Mouse (Mus musculus) hindbrain, embryonic 15.5 days (tissue): ENCODE results near the gene Adamts2. TPM values are rescaled to one million over a fixed set of nuclear protein-coding genes. Genes with fewer than 3 reads are reported as not detected.

Experiments used
- ATAC-seq: fragments of 200-750 bp; cut with Nextera tagmentation; 2 replicates; pipeline ENCODE4 v1.8.0; 2017; ENCODE audit warnings: low read depth, moderate number of reproducible peaks, moderate TSS enrichment; ENCODE audit not compliant: low FRiP score
- H3K27ac ChIP-seq: fragments of 300-500 bp; sonication (generic); replicated peaks from 2 replicates; pipeline ENCODE4 v1.5.1; 2015; ENCODE audit warnings: mild to moderate bottlenecking, inconsistent platforms
- H3K27me3 ChIP-seq: fragments of 300-500 bp; sonication (generic); 2 replicates; pipeline ENCODE4 v1.6.1; 2015; ENCODE audit warnings: control low read depth, inconsistent platforms
- H3K36me3 ChIP-seq: fragments of 300-500 bp; sonication (generic); 2 replicates; pipeline ENCODE4 v1.6.1; 2015; ENCODE audit warnings: control low read depth, inconsistent platforms
- H3K4me1 ChIP-seq: fragments of 300-500 bp; sonication (generic); replicated peaks from 2 replicates; pipeline ENCODE4 v1.6.1; 2015; ENCODE audit warnings: control low read depth, inconsistent platforms
- H3K4me2 ChIP-seq: fragments of 300-500 bp; sonication (generic); 2 replicates; pipeline ENCODE4 v1.6.1; 2015; ENCODE audit warnings: moderate library complexity, mild to moderate bottlenecking, inconsistent platforms
- H3K4me3 ChIP-seq: fragments of 300-500 bp; sonication (generic); 2 replicates; pipeline ENCODE4 v1.5.1; 2015; ENCODE audit warnings: mild to moderate bottlenecking, inconsistent platforms
- H3K9ac ChIP-seq: fragments of 300-500 bp; sonication (generic); 2 replicates; pipeline ENCODE4 v1.6.1; 2015; ENCODE audit warnings: inconsistent platforms
- H3K9me3 ChIP-seq: fragments of 300-500 bp; sonication (generic); 2 replicates; pipeline ENCODE4 v1.6.1; 2016; ENCODE audit warnings: control low read depth, inconsistent platforms
- WGBS: fragments of 180-500 bp; shearing (Covaris S2); methylation state at CpG from one replicate; pipeline ENCODE4 v1.1.7; 2015; 5-methylcytosine and 5-hydroxymethylcytosine counted together
- polyA plus RNA-seq: library from polyadenylated mRNA; unstranded; fragments of >200 nt; fragmentation: Nextera tagmentation; extraction: Ambion mirVana; gene quantifications from 2 replicates; pipeline ENCODE4 v1.2.1, GENCODE M21; 2015

Adamts2 gene
- polyA plus RNA-seq, 1 experiment from 2014 or later: 5.9 TPM

DNA sequence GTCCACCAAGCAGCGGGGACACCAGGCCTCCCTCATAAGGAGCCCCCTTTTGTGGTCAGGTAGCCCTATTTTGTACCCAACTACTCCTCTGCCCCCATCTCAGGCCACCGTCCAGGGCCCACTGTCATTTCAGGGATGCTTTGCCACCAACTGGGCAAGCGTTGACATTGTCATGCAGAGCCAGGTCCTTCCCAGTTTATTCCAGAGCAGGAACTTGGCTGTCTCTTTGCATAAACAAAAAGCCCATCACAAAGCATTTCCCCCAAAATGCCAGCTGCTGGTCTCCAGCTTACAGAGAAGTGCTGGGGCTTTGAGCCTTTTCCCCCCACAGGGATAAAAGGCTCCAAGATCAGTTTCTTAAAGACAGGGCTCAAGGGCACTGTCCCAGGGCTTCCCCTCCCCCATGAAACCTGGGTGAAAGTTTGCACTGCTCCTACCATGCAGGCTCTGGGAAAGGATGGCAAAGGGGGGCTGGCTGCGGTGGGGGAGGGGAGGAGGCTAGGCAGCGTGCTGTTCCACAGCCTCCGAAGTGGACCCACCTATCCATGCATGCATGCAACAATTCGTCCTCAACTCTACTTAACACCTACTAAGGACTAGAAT, 149.2 kb downstream of the Adamts2 start:
- Histone ChIP-seq H3K4me3 (no peak overlapping the region), H3K36me3 (no peaks in the 10 kb centered on the region), H3K9me3 (no peaks in the 10 kb centered on the region), H3K27ac (no peak overlapping the region), H3K9ac (no peak overlapping the region), H3K4me1 (0 out of 2 replicates have a peak, but pooled peaks cover 4% of the 10 kb centered on the region), H3K27me3 (no peaks in the 10 kb centered on the region), H3K4me2 (no peak overlapping the region)
- whole genome bisulfite sequencing: 23% methylated on average over 7 of the region's 7 CpGs
- ATAC-seq: peak; percentile 70; the same call in 1 of the 2 replicates

DNA sequence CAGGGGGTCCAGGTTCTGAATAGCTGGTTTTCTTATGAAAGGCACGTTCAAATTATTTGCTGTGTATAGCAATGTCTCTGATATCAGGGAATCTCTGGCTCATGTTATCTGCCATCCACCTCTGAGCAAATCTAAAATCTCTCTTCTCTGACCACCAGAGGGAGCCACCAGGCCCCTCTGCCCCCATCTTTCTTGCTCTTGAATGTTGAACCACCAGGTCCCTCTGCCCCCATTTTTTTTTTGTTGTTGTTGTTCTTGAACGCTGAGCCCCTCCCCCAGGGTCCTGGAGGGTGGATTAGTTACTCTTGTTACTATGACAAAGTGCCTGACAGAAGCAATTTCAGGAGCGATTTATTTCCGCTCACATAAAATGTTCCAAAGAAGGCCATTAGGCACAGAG, 155.9 kb downstream of the Adamts2 start:
- Histone ChIP-seq H3K4me1 (no peaks in the 10 kb centered on the region), H3K27ac (no peak overlapping the region), H3K9me3 (no peaks in the 10 kb centered on the region), H3K36me3 (no peaks in the 10 kb centered on the region), H3K4me3 (no peak overlapping the region), H3K4me2 (no peak overlapping the region), H3K27me3 (no peaks in the 10 kb centered on the region), H3K9ac (no peak overlapping the region)
- 51% methylated on average over 4 of the region's 4 CpGs for WGBS
- no peak for ATAC-seq

DNA sequence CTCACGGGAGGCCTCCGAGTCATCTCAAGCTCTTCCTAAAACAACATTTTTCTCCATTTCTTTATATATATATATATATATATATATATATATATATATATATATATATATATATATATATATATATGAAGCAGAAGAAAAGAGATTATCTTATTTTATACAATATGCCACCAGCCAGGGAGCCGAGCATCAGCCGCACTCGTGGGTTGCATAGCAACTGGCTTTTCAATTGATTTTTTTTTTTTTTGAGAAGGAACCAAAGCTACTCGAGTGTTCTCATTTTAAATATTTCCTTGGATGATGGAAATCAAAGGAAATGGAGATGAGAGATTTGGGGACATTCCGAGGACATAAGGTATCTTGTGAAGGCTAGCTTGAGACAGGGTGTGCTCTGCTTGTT, 164.6 kb downstream of the Adamts2 start:
- no peak overlapping the region for H3K4me2 ChIP-seq
- no peak for ATAC-seq
- 76% methylated on average over 7 of the region's 7 CpGs for WGBS
- no peak overlapping the region for H3K9ac ChIP-seq
- H3K27me3 ChIP-seq: no peaks in the 10 kb centered on the region
- no peaks in the 10 kb centered on the region for H3K9me3 ChIP-seq
- H3K27ac ChIP-seq: no peak overlapping the region
- no peaks in the 10 kb centered on the region for H3K36me3 ChIP-seq
- H3K4me1 ChIP-seq: peaks cover 5% of the 10 kb centered on the region
- no peak overlapping the region for H3K4me3 ChIP-seq

DNA sequence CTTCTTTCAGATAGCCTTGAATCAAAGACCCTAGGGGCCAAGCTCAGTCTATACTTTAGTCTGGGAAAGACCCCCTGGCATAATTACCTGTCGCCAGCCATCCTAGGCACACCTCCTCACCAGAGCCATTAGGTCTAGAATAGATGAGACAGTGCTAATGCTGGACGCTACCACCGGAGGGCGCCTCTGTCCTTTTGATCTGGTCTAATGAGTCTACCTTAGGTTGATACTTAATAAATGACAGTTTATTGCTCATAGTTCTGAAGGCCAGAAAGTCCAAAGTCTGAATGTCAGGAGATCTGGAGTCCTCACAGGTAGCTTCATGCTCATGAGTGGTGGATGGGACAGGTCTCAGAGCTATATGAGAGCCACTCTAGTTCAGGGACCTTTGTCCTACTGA, 165.2 kb downstream of the Adamts2 start:
- no peak overlapping the region for H3K4me3 ChIP-seq
- no peak overlapping the region for H3K27ac ChIP-seq
- H3K9me3 ChIP-seq: no peaks in the 10 kb centered on the region
- no peak overlapping the region for H3K4me2 ChIP-seq
- WGBS: 21% methylated on average over 4 of the region's 4 CpGs
- no peak overlapping the region for H3K9ac ChIP-seq
- peaks cover 5% of the 10 kb centered on the region for H3K4me1 ChIP-seq
- ATAC-seq: no peak
- no peaks in the 10 kb centered on the region for H3K36me3 ChIP-seq
- no peaks in the 10 kb centered on the region for H3K27me3 ChIP-seq

DNA sequence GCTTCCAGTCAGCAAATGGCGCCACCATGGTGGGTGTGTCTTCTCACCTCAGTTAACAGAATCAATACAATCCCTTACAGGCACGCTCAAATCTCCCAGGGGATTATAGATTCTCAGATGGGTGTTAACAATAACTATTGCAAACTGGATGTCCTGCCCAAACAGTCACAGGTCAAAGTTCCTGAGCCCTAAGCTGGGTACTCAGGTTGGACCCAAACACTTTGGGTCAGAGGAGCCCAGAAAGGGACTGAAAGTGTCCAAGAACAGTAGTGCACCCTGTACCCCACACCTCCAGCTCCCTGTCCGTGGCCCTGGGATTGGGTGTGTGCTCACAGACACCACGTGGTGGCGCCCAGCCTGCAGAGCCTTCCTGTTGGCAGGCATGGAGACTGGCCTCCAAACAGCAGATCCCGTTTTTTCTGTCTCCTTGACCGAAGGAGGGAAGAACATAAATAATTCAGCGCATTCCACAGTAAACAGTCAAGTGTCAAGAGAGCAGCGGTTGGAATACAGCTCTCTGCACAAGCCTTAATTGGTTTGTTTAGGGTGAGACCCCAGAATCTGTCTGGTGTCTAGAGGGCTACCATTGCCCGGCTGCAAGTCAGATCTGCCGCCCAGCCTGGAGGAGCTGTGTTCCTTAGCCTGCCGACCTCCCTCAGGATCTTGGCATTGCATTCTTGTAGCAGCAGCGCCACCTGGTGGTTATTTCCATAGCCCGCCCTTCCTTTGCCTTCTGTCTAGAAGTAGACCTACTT, 167.3 kb downstream of the Adamts2 start:
- Histone ChIP-seq H3K4me3 (peak overlapping the region; percentile 24), H3K4me1 (peaks cover 5% of the 10 kb centered on the region), H3K9ac (peak overlapping the region; percentile 24; the same call in 1 of the 2 replicates), H3K36me3 (no peaks in the 10 kb centered on the region), H3K27me3 (no peaks in the 10 kb centered on the region), H3K27ac (peak overlapping the region; percentile 20; the same call in 1 of the 2 replicates), H3K4me2 (peak overlapping the region; percentile 55), H3K9me3 (no peaks in the 10 kb centered on the region)
- 11% methylated on average over 14 of the region's 14 CpGs for WGBS
- peak; percentile 90 for ATAC-seq

DNA sequence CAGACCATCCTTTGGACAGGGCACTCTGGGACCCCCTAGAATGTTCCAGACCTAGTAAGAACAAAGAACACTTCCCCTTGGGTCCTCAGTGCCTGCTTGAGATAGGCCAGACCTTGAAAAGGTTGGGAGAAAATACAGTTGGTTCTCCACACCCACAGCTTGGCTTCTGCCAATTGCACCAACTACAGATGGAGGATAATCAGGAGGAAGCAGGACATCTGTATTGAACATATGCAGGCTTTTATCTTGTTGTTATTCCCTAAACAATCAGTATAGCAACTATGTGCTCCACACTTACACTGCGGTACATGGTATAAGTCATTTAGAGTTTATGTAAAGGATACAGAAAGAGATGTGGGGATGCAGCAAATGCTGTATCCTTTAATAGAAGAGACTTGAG, 169.1 kb downstream of the Adamts2 start:
- ATAC-seq: no peak
- peaks cover 5% of the 10 kb centered on the region for H3K4me1 ChIP-seq
- H3K9ac ChIP-seq: no peak overlapping the region
- H3K36me3 ChIP-seq: no peaks in the 10 kb centered on the region
- H3K4me2 ChIP-seq: no peak overlapping the region
- 93% methylated on average over 1 of the region's 1 CpGs for WGBS
- no peaks in the 10 kb centered on the region for H3K27me3 ChIP-seq
- H3K4me3 ChIP-seq: no peak overlapping the region
- H3K9me3 ChIP-seq: no peaks in the 10 kb centered on the region
- no peak overlapping the region for H3K27ac ChIP-seq

DNA sequence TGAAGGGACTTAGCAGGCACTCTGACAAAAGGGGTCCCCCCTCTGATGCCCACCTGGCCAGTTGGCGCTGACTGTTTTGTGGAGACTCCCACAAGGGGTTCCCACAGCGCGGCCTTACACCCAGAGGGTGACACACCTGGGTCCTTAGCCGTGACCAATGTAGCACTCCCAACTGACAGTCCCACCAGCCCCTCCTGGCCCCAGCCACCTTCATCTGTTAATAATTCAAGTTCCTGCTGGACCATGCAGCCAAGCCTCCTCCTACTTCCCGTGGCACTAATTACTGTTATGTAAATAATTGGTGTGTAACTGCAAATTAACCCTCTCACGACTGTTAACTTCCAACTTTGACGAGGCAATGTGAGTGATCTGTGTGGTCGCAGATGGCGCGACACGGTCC, 195.8 kb downstream of the Adamts2 start:
- Histone ChIP-seq H3K4me3 (no peak overlapping the region), H3K27ac (no peak overlapping the region), H3K27me3 (no peaks in the 10 kb centered on the region), H3K9ac (no peak overlapping the region), H3K9me3 (no peaks in the 10 kb centered on the region), H3K4me2 (no peak overlapping the region), H3K36me3 (no peaks in the 10 kb centered on the region), H3K4me1 (no peaks in the 10 kb centered on the region)
- 72% methylated on average over 11 of the region's 11 CpGs for WGBS
- no peak for ATAC-seq

DNA sequence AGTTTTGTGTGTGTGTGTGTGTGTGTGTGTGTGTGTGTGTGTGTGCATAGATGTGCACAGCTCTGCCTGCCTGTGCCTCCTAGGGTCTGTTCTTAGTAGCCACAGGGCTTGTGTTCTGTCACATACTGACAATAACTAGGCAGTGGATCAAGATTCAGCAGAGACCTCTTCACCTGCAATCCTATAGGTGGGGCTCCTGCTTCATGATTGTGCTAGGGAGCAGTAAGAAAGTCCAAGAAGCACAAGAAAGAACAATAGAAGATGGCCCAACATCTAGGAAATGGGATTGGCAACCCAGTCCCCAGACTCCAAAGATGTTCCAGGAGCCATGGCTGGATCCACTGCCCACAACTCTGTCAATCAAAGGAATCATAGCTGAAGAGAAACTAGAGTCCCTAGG, 197.0 kb downstream of the Adamts2 start:
- H3K4me1 ChIP-seq: no peaks in the 10 kb centered on the region
- no peak overlapping the region for H3K9ac ChIP-seq
- no peak overlapping the region for H3K27ac ChIP-seq
- H3K9me3 ChIP-seq: no peaks in the 10 kb centered on the region
- no peak overlapping the region for H3K4me3 ChIP-seq
- no peak overlapping the region for H3K4me2 ChIP-seq
- no peaks in the 10 kb centered on the region for H3K27me3 ChIP-seq
- ATAC-seq: no peak
- no peaks in the 10 kb centered on the region for H3K36me3 ChIP-seq

DNA sequence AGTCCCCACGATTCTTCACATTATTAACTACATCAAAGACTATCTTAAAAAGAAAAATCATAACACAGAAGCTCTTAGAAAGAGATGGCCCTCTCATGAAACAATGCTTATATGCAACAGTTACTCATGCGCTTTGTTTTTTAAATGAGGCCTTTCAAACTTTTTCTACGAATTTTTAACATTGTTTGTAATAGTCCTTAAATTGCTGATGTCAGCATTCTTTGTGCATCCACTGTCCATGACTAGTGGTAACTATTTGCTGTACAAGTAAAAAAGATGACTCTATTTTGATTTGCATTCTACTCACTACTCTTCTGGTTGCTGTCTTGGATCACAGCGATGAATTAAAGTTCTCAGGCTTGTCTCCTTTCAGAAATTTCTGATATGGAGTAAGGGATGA, 212.3 kb downstream of the Adamts2 start:
- peaks cover 35% of the 10 kb centered on the region for H3K9me3 ChIP-seq
- no peak overlapping the region for H3K27ac ChIP-seq

DNA sequence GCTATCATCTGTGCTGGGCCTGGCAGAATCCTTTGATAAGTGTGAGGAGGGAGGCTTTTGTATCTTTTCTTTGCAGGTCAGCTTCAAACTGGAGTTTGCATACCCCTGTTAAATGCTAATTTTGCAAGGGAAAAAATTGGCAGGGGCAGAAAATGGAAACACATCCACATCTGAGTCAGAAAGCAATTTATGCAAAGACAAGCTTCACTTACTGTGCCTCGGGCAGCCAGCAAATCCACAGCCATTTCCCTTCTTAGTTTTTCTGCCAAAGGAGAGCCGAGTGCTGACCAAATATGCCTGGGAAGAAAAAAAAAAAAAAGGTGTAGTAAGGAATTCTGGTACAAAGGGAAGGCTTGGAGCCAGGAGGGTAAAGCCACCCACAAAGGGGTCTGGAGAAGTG, 224.3 kb downstream of the Adamts2 start:
- H3K36me3 ChIP-seq: peaks cover 40% of the 10 kb centered on the region
- H3K9me3 ChIP-seq: no peaks in the 10 kb centered on the region
- H3K4me1 ChIP-seq: peaks cover 10% of the 10 kb centered on the region
- no peak overlapping the region for H3K27ac ChIP-seq
- peak overlapping the region; percentile 73 for H3K4me2 ChIP-seq
- peak overlapping the region; percentile 72 for H3K4me3 ChIP-seq
- H3K27me3 ChIP-seq: no peaks in the 10 kb centered on the region
- ATAC-seq: no peak
- WGBS: 44% methylated on average over 2 of the region's 2 CpGs
- H3K9ac ChIP-seq: peak overlapping the region; percentile 79

More for the DNA sequence above, 212.3 kb downstream of the Adamts2 start:
- Histone ChIP-seq H3K4me1 (no peaks in the 10 kb centered on the region), H3K4me2 (no peak overlapping the region), H3K4me3 (no peak overlapping the region), H3K36me3 (peaks cover 95% of the 10 kb centered on the region), H3K27me3 (no peaks in the 10 kb centered on the region), H3K9ac (no peak overlapping the region)
- 95% methylated on average over 4 of the region's 4 CpGs for WGBS
- no peak for ATAC-seq

DNA sequence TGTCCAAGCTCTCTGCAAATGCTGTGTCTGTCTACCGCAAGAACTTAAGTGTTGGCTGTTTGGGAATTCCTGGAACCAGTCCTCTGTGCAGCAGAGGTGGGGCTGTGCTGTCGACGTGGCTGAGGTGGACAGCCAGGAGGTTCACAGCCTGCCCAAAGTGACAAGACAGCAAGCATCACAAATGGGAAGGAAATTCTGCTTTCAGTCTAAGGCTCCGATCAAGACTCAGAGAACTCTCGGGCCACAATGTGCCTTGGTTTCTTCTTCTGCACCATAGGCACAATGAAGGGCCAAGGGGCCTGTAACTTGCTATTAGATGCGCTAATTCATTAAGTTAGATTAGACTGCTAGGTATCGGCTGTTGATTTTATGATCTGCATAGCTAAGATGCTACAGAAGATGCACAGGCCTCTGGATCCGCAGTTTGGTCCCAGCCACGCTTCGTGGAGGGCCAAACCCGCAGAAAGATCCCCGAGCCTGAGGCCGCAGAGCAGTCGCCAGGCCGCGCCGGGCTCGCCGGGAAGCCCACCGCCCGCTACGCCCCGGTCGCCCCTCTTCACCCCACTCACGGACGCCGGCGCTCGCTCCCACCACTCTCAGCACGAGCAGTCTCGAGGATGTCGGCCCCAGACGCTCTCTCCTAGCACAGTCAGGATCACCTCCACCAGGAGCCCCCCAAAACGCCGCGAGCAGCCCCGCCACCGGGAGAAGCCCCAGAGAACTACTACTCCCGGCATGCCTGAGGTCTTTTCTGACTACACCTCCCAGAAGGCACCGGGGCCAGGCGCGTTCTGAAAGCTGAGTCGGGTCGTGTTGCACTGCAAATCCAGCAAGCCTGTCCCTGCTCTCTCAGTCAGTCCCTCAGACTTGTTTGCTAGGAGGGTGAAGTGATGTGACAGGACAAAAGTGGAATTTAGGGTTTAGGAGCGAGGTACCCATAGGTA, 225.4 kb downstream of the Adamts2 start, which contains the start of gene Zfp354c:
Gene Zfp354c (minus strand): TSS at position 715 of the 944 bp plus-strand sequence.
- ATAC-seq: peak; percentile 97
- under 1% methylated on average over 45 of the region's 45 CpGs for WGBS
- Histone ChIP-seq H3K4me1 (peaks cover 10% of the 10 kb centered on the region), H3K36me3 (peaks cover 33% of the 10 kb centered on the region), H3K9me3 (no peaks in the 10 kb centered on the region), H3K4me3 (peak within 1 kb of the TSS; percentile 72), H3K9ac (peak within 1 kb of the TSS; percentile 79), H3K27me3 (no peaks in the 10 kb centered on the region), H3K27ac (peak within 1 kb of the TSS; percentile 79), H3K4me2 (peak within 1 kb of the TSS; percentile 73)

DNA sequence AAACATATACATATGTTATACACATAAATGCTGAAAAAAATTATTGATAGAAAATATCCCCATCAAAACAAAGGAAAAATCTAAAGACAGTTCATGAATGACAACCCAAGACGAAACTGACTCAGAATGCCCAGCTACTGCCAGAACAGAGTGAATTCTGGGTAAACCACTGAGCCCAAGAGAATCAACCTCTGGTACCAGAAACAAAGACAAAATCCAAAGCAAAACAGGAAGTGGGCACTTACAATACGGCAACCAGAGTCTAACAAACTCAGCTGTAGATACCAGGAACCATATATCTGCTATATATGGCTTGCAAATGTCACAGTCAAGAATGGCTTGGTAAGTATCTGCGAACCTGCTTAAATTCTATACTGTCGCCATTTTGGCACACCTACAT, 233.8 kb downstream of the Adamts2 start:
- WGBS: 91% methylated on average over 4 of the region's 4 CpGs
- Histone ChIP-seq H3K4me3 (no peak overlapping the region), H3K9me3 (peaks cover 5% of the 10 kb centered on the region; the same call in 1 of the 2 replicates), H3K27ac (no peak overlapping the region), H3K27me3 (no peaks in the 10 kb centered on the region), H3K4me2 (no peak overlapping the region), H3K36me3 (peaks cover 18% of the 10 kb centered on the region), H3K4me1 (peaks cover 6% of the 10 kb centered on the region), H3K9ac (no peak overlapping the region)
- no peak for ATAC-seq
